Mouse (Mus musculus): Measurements from ENCODE around the gene Cttnbp2nl.
A peak's percentile ranks its signal among the peaks of the same experiment; 100 is the strongest.

The Cttnbp2nl gene

GRCm38 (mm10) chr3:105058627-105059513 lies 5.9 kb upstream of the Cttnbp2nl start:
- peak; percentile 79 to 86 for DNase-seq

GRCm38 (mm10) chr3:105055666-105056065 lies 2.7 kb upstream of the Cttnbp2nl start:
- DNase-seq, result no peak

GRCm38 (mm10) chr3:105054952-105055351 lies 2.0 kb upstream of the Cttnbp2nl start:
- no peak for DNase-seq

- DNase-seq, result no peak
Measured at GRCm38 (mm10) chr3:105053698-105054001, 704 bp upstream of the Cttnbp2nl start.

GRCm38 (mm10) chr3:105052171-105052936 lies 592 bp downstream of the Cttnbp2nl start:
- peak in 1 of 2 experiments; percentile 18 for DNase-seq

- no peak for DNase-seq
Measured at GRCm38 (mm10) chr3:105051103-105051502, 1.8 kb downstream of the Cttnbp2nl start.

GRCm38 (mm10) chr3:105049848-105050247 lies 3.1 kb downstream of the Cttnbp2nl start:
- DNase-seq, result no peak

GRCm38 (mm10) chr3:105047616-105048015 lies 5.3 kb downstream of the Cttnbp2nl start:
- peak in 1 of 2 experiments; percentile 19 for DNase-seq

- no peak for DNase-seq
Measured at GRCm38 (mm10) chr3:105046870-105047269, 6.1 kb downstream of the Cttnbp2nl start.

- DNase-seq, result no peak
Measured at GRCm38 (mm10) chr3:105043746-105044145, 9.2 kb downstream of the Cttnbp2nl start.

GRCm38 (mm10) chr3:105040983-105041625 lies 11.8 kb downstream of the Cttnbp2nl start:
- DNase-seq, result no peak

- no peak for DNase-seq
Measured at GRCm38 (mm10) chr3:105040002-105040401, 12.9 kb downstream of the Cttnbp2nl start.

- DNase-seq, result no peak
Measured at GRCm38 (mm10) chr3:105037240-105037770, 15.6 kb downstream of the Cttnbp2nl start.

GRCm38 (mm10) chr3:105036281-105036847 lies 16.6 kb downstream of the Cttnbp2nl start:
- no peak for DNase-seq

- no peak for DNase-seq
Measured at GRCm38 (mm10) chr3:105023371-105024005, 29.5 kb downstream of the Cttnbp2nl start.

GRCm38 (mm10) chr3:105019826-105020692 lies 32.9 kb downstream of the Cttnbp2nl start:
- no peak for DNase-seq

- no peak for DNase-seq
Measured at GRCm38 (mm10) chr3:105018783-105019105, 34.2 kb downstream of the Cttnbp2nl start.

GRCm38 (mm10) chr3:105018085-105018782 lies 34.7 kb downstream of the Cttnbp2nl start:
- no peak for DNase-seq

- DNase-seq, result no peak
Measured at GRCm38 (mm10) chr3:105017314-105017713, 35.6 kb downstream of the Cttnbp2nl start.

GRCm38 (mm10) chr3:105016204-105016603 lies 36.7 kb downstream of the Cttnbp2nl start:
- DNase-seq, result no peak

GRCm38 (mm10) chr3:105014908-105015307 lies 38.0 kb downstream of the Cttnbp2nl start:
- DNase-seq, result no peak
